Mouse (Mus musculus): ENCODE data around the gene Bcl6.

Gene Bcl6

DNA sequence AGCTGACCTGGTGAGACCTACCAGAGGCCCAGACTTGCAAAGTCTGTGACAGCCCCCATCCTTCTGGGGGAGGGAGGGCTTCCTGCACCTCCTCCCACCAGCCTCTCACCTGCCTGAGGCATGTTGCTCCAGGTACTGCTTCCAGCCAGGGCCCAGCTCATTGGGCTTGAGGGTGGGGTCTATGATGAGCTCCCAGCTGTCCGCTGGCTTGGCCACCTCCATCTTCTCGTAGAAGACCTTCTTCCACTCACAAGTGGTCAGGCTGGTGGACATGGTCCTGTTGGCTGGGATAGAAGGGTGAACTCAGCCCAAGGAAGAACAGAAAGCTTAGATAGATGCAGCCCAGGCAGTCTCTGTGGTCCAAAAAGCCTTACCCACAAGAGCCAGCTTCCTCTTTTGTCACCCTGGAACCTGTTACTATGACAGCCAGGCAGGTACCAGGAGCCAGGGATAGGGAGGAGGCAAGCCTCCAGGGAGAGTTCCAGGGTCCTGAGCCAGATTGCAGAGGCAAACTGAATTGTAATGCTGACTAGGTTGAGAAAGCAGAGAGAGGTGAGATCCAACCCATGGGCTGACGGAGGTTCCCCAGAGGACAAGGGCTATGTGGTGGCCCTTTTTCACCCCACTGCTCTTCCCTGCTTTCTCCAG lies 58.1 kb downstream of the Bcl6 start:
- in situ Hi-C loops (cut with MboI) = no loop called here

DNA sequence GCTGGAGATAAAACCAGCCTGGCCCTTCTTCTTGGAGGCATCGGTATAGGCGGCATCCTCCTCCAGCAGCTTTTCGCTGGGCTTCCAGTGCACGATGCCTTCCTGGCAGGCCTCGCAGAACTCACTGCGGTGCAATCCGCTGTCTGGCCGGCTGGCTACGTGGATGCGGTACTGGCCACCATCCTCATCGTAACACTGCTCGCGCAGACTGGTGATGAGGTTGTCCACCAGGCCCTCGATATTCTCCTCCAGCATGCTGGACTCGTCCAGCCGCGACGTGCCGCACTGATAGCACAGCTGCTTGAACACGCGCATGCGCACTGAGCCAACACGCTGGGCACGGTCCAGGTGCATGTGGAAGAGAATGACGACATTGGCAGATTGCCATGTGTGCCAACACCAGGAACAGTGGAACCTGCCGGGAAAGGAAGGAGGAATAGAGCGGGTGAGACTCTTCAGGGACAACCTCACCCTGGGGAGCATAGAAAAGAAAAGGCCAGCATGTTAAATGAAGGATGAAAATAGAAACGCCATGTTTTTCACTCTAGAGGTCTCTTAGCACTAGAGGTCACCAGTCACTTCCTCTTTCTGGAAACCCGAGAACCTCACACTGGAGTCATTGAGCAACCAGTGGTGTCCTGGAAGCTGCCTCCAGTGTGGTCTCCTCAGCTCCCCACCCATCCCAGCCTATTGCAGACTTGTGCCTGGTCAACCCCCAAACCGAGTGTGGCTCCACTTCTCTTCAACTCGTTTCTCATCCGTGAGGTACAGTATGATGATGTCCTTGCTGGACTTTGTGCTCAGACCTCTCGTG lies 61.1 kb downstream of the Bcl6 start:
- in situ Hi-C loops (cut with MboI) = no loop called here

DNA sequence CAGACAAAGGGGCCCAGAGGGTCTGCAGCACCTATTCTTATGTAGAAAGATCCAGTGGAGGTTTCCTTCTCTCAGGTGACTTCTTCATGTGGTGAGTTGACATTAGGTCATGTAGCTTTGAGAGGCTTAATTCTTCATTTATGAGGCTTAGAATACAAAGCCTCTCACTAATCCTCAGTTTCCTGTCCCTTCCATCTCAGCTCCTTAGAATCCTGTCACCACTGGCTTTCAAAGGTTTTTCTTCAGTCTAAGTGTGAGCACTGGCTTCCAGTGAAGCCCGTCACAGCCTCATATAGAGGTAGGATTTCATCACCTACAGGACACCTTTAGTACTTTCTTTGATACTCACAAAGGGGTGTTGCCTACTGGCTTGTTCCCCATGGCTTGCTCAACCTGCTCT lies 65.7 kb downstream of the Bcl6 start:
- in situ Hi-C loops (cut with MboI) = no loop called here

DNA sequence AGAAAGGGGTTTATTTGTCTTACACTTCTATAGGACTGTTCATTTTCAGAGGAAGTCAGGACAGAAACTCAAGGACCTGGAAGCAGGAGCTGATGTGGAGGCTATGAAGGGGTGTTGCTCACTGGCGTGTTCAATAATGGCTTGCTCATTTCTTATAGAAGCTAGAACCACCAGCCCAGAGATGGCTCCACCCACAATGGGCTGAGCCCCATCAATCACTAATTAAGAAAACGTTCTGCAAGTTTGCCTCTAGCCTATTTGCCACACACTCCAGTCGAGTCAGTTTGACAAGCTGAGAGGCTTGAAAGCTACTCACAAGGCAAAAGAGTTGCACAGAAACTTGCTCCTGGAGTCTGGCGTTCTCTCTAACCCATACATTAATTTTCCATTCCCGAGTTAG lies 67.0 kb downstream of the Bcl6 start:
- in situ Hi-C loops (cut with MboI) = no loop called here

DNA sequence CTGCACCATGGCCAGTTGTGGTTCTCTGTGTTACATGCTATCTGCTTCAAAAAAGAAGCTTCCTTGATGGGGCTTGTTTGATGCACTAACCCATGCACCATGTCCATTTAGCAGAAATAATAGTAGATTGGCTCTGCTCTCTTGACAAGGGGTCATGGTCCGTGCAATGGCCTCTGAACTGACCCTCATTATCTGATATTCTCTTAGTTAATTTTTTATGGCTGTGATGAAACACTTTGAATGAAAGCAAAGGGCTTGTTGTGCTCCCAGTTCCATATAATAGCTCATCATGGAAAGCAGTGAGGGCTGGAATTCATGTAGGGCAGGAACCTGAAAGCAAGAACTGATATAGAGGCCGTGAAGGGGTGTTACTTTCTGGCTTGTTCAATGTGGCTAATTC lies 69.2 kb downstream of the Bcl6 start:
- in situ Hi-C loops (cut with MboI) = no loop called here

All from mature B cell (primary cell).